Mouse (Mus musculus): Measurements from ENCODE around the gene Cobll1.
"Not testable (repeated sequence)": the region's sequence is repeated elsewhere in the genome, so short reads cannot be mapped to it uniquely, and the experiment has no call there.

Cobll1 gene

DNA sequence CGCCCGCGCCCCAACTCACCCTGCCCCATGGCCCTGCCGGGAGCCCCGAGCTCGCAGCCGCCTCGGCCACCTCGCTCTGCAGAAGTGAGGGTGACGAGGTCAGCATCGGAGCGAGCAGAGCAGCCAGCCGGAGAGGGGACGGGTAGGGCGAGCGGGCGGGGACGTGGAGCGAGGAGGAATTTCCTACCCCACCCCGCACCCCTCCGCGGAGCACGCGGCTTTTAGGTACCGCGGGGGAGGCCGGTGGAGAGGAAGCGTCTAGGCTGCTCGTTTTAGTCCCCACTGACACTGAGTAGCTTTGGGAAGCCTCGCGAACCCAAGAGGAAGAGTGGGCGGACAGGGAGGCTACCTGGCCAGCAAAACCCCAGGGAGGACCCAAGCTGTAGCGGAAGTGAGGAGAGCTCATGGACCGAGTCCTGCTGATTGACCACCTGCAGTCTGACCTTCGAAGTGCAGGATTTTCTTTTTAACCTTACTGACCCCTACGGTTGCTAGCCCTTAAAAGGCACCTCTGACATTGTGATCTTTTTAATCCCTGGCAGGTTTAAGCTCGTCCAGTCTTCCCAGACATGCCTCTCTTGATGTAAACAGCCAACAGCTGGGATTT is at the start of gene Cobll1:
TSS of gene Cobll1 (minus strand) at position 440 of the 607 bp plus-strand sequence.
- no peak for DNase-seq (ENCODE audit: inconsistent age in 2 of 2, low spot score in 1 of 2)

DNA sequence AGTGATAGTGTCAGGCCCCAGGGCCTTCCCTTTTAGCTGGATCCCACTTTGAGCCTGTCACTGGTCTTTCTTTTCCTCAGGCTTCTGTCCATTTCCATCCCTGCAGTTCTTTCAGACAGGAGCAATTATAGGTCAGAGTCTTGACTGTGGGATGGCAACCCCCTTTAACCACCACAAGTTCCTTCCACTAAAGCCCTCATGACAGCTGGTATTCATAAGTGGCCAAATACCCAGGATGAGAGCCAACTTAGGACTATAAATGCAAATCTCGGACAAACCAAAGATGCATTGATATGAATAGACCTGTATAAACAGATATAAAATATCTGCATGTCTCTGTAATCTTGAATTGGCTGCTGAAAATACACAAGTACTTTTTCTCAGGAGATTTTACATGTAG is 49.5 kb upstream of the Cobll1 start:
- DNase-seq (ENCODE audit: inconsistent age in 2 of 2, low spot score in 1 of 2) = no peak

- DNase-seq (ENCODE audit: inconsistent age in 2 of 2, low spot score in 1 of 2) = peak; percentile 82 to 92
These were observed 46.2 kb upstream of the Cobll1 start for GRCm38 (mm10) chr2:65285380-65285779.

- DNase-seq (ENCODE audit: inconsistent age in 2 of 2, low spot score in 1 of 2) = peak in 1 of 2 experiments; percentile 15
These were observed 43.8 kb upstream of the Cobll1 start for GRCm38 (mm10) chr2:65282979-65283378.

GRCm38 (mm10) chr2:65279029-65279690 is 40.0 kb upstream of the Cobll1 start:
- DNase-seq (ENCODE audit: inconsistent age in 2 of 2, low spot score in 1 of 2) = peak; percentile 59 to 82

DNA sequence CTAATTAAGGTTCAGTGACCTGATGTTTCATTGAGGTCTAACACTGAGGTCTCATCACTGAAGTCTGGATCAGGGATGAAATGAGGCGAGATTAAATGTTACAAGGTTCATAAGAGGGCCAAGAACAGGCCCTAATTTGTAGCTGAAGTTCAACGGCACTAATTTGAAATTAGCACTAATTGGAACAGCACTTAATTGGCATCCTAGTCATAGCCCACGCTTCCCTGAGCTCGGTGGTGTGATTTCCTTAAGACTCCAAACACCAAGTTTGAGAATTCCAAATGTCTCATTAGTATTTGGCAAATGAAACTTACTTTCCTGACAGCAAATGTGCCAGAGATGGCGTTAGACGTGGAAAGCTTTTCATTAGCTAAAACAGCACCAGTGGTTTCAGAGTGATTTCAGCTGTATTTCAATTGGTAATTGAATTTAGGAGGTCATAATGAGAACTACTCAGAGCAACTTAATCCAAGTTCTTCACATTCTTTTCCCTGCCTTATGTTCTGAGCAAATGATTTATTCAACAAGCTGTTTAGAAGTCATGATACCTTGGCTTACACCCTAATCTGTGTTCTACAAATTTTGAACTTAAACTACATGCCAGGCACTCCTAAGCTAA is 36.3 kb upstream of the Cobll1 start:
- DNase-seq (ENCODE audit: inconsistent age in 2 of 2, low spot score in 1 of 2) = peak in 1 of 2 experiments; percentile 16

DNA sequence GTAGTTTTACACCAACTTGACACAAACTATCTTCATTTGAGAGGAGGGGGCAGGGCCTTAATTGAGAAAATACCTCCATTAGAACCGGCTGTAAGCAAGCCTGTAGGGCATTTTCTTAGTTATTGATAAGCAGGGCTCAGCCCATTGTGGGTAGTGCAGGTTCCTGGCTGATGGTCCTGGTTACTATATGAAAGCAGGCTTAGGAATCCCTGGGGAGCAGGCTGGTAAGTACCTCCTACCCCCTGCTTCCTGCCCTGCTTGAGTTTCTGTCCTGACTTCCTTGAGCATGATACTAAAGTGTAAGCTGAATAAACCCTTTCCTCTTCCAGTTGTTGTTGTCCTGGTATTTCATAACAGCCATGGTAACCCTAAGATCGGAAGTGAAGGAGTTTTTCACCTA is 34.7 kb upstream of the Cobll1 start:
- DNase-seq (ENCODE audit: inconsistent age in 2 of 2, low spot score in 1 of 2) = no peak

DNA sequence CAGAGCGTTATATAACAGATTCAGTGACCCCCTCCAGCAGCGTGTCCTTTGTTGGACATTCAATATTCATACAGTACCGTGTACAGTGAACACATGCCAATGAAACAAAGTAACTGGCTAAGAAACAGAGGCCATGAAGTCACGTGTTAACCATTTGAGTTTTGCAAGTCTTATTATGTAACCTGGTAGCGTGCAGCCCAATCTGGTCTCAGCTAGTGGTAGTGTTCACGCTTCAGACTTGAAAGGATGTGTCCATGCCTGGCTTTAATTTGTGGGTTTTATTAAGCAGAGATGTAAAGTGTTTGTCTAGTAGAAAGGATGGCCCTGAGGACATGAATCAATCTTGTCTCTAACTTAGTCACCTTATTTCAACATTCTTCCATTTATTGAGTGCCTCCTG is 29.5 kb upstream of the Cobll1 start:
- DNase-seq (ENCODE audit: inconsistent age in 2 of 2, low spot score in 1 of 2) = peak in 1 of 2 experiments; percentile 81

DNA sequence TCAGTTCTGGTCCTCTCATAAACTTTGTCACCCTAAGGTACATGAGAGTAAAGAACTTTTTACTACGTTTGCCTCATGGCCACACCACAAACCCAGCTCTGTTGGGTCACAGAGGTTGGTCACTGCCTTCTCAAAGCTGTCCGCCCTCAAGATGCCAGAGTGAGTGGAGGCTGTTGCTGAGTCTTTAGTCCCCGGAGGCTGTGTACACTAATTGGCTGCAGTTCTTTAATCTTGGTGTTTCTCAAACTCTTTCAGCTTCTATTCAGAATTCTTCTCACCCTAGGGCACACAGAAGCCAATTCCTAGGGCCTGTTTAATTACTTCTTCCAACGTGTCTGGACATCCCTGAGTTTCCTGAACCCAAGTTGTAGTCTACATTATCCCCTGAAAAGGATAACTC is 28.6 kb upstream of the Cobll1 start:
- DNase-seq (ENCODE audit: inconsistent age in 2 of 2, low spot score in 1 of 2) = peak in 1 of 2 experiments; percentile 66

DNA sequence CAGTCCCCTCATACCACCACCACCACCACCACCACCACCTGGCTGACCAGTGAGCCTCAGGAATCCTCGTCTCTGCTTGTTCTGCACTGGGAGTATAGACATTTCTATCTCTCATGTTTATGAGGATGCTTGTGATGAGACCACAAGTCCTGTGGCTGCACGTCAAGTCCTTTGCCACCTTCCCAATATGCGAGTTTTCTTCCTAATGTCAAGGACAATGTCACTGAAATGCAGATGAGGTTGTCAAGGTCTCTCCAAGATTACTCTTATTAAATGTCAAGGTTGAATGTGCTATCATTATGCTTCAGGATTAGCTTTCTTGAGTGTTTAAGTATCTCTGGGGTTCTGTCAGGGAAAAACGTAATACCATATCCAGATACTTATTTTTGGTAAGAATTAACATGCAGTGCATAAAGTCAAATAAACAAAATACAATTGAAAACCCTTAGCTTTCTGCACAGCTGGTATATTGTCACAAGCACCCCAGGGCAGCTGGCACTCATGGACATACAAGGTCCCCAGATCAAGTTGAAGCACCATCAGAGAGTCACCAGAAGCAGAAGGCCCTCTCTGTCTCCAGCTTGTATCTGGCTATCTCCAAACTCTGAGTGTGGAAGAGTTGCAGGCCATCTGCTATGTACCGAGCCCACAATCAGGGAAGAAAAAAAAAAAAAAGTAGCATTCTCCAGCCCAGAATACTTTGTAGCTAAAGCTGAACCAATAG is 27.5 kb upstream of the Cobll1 start:
- DNase-seq (ENCODE audit: inconsistent age in 2 of 2, low spot score in 1 of 2) = peak; percentile 69 to 84

GRCm38 (mm10) chr2:65262251-65262650 is 23.0 kb upstream of the Cobll1 start:
- DNase-seq (ENCODE audit: inconsistent age in 2 of 2, low spot score in 1 of 2) = peak in 1 of 2 experiments; percentile 62

GRCm38 (mm10) chr2:65260828-65261227 is 21.6 kb upstream of the Cobll1 start:
- not testable (repeated sequence) for DNase-seq (ENCODE audit: inconsistent age in 2 of 2, low spot score in 1 of 2)

GRCm38 (mm10) chr2:65260400-65260799 is 21.2 kb upstream of the Cobll1 start:
- no peak for DNase-seq (ENCODE audit: inconsistent age in 2 of 2, low spot score in 1 of 2)

DNA sequence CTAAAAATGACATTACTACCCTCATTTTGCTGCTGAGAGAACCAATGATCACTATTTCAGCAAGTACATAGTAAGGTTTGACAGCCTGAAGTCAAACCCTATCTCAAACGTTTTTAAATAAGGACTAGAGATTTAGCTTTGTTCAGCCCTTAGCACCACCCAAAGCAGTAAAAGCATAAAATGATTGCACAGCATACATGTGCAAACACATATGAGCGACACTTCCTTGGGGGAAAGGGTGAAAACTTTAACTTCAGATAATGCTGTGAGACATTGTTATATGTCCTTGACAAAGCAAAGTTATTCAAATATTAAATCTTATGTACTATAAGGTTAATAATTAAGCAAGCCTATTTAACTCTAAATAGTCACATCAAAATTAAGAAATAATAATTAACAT is 18.2 kb upstream of the Cobll1 start:
- DNase-seq (ENCODE audit: inconsistent age in 2 of 2, low spot score in 1 of 2) = no peak

GRCm38 (mm10) chr2:65256494-65257254 is 17.5 kb upstream of the Cobll1 start:
- no peak for DNase-seq (ENCODE audit: inconsistent age in 2 of 2, low spot score in 1 of 2)

DNA sequence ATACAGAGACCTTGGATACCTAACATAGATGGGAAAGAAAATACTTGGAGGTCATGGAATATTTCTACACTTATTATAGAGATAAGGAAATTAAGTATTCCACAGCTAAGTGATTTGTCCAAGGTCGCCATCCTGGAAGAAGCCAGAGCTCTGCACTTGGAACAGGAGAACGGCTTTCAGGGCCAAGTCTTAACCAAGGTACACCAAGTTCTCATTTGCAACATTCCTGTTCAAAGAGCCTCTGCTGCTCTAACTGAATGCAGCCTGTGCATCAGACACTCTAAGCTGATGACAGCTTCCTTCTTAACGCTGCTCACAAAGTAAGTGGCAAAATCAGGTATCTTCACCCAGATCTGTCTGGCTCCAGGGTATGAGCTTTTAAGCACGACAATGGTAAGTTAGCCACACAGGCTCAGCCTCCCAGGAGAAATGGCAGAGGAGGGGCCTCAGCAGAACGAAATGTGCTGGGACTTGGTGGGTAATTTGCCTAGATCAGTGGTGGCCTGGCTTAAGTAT is 11.4 kb upstream of the Cobll1 start:
- peak; percentile 52 to 71 for DNase-seq (ENCODE audit: inconsistent age in 2 of 2, low spot score in 1 of 2)

DNA sequence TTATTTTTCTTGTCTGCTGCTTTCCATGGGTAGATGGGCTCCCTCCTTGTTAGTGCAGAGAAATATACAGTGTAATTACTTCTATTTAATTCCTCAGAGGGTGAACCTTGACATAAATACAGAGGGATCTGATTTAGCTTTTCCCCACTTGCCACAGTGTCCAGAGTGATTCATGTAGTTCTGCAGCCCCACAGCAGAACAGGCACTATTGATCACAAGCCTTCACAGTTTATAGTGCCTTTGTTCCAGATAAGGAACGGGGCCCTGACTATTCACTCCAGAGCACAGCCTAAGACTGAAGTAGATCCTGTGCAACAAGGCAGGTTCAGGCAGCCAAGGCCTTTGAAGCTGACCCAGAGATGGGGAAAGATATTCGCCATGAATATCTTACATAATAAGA is 10.4 kb upstream of the Cobll1 start:
- peak; percentile 67 to 83 for DNase-seq (ENCODE audit: inconsistent age in 2 of 2, low spot score in 1 of 2)

GRCm38 (mm10) chr2:65240173-65240745 is 1.1 kb upstream of the Cobll1 start:
- no peak for DNase-seq (ENCODE audit: inconsistent age in 2 of 2, low spot score in 1 of 2)

- DNase-seq (ENCODE audit: inconsistent age in 2 of 2, low spot score in 1 of 2) = peak; percentile 96 to 97
These were observed 836 bp downstream of the Cobll1 start for GRCm38 (mm10) chr2:65238171-65238963.
